Mouse (Mus musculus) T-helper 17 cell (primary cell): ENCODE measurements around the gene Krt33b.

ENCODE experiments used
- in situ Hi-C, 2 experiments: fragments of 300-600 bp; cut with MboI, MseI; formaldehyde crosslinking; loops; 1 replicate in 1 of 2; 2 replicates in 1 of 2; pipeline ENCODE4 v1.15.1; 2025; ENCODE audit warnings: high pct_unique_total_duplicates in 2 of 2

Gene Krt33b

DNA sequence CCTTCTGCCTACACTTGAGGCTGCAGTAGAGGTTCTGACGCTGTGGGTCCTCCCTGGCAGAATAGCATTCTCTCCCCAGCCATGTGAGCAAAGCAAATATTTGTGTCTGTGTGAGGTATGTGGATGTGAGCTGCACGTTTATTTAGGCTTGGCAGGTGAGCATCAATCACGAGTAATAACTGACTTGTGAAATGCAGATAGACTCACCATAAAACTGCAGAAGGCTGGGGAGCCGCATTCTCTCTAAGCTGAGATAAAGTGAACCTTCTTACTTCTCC, 35.3 kb downstream of the Krt33b start:
- in situ Hi-C loops: no loop called here

DNA sequence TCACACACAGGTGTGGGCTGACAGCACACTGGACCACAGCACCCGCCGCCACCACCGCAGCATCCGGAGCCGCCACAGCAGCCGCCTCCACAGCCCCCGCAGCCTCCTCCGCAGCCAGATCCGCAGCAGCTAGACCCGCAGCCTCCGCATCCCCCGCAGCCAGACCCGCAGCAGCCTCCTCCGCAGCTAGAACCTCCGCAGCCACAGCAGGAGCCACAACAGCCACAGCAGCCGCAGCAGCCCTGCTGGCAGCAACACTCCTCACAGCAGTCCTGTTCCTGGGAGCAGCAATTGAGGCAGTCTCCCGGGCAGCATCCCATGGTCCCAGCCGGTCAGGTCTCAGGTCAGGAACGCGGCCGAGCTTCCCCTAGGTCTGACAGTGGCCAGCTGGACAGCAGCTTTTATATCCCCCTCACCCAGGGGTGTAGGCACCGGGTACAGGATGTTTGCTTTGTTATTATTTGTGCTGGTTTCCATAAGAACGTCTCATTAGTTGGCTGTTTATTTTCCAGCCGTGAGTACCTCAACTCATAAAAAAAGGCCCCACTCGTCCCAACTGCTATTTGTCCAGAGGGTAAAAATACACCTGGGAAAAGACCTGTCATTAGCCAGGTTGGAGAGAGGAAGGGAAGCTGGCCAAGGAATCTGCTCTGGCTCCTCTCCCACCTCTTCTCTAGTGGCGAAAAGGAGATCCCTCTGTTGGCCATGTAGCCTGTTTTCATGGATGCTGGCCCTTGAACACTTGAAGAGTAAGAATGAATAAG, 35.9 kb downstream of the Krt33b start, which contains the start of gene Krtap17-1:
Gene Krtap17-1 (minus strand): TSS at position 375 of the 764 bp plus-strand sequence.
- in situ Hi-C loops: no loop called here

DNA sequence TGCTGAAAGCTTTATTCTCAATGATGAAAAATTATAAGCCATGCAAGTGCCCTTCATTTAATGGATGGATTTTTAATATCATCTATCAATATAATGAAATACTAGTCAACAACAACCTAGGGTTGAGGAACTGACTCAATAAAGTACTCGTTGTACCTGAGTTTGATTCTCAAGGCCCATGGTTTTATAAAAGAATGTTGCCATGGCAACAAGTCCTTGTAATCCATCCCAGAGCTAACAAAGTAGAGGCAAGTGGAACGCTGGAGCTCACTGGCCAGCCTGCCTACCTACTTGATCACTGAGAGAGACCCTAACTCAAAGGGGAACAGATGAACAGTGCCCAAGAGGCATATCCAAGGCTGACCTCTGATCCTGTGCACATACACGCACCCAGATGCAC, 39.1 kb downstream of the Krt33b start:
- in situ Hi-C loops: no loop called here

DNA sequence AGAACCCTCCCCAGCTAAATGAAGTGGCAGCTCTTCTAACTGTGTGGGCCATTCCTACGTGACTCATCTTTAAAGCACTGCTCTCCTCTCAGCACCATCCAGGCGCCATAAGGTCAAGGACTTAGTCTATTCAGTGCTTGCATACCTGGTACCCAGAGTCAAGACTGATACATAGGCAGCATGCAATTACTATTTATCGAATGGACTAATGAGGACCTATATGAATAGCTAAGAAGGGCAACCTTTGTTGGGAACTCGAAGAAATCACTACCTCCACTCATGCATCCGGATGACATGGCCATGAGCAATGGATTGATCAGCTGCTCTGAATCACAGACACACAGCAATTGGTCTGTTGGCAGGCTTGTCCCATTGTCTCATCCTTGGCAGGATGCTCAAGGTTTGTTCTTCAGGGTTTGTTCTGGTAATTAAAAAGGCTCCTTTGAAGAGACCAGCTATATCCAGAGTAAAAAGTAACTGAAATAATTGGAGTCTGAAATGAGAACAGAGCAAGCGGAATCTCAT, 39.7 kb downstream of the Krt33b start:
- in situ Hi-C loops: no loop called here

DNA sequence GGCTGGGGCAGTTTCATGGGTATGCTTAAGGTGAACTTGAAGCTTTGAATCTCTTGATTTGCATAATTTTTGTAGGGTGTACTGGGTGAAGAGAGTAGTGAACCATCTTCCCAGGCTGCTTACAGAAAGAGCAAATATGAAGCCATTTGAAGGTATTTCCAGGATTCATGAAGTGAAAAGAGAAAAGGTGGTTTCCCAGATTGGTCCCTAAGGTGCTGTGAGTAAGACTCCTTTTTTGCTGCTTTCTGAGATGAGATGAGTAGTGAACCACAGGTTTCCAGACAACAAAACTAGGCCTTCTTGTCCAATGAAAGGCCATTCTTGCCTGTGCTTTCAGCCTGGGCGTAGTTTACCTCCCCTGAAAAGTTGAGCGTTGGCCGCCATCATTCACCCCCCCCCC, 41.1 kb downstream of the Krt33b start:
- in situ Hi-C loops: no loop called here

DNA sequence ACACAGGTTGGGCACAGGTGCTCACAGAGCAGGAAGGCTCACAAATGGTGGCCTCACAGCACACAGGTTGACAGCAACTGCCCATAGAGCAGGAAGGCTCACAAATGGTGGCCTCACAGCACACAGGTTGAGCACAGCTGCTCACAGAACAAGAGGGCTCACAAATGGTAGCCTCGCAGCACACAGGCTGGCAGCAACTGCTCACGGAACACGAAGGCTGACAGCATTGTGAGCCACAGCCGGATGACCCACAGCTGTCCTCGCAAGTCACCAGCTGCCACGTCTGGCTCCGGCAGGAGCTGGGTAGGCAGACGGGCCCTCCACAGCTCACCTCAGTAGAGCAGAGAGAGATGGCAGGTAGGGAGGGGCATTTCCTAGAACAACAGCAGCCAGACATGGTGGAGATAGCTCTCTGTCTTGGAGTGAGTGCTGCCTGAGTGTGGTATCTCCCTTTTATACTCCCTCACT, 43.5 kb downstream of the Krt33b start, which contains the start of gene Krtap16-1:
Gene Krtap16-1 (minus strand): TSS at position 418 of the 468 bp plus-strand sequence.
- in situ Hi-C loops: no loop called here

DNA sequence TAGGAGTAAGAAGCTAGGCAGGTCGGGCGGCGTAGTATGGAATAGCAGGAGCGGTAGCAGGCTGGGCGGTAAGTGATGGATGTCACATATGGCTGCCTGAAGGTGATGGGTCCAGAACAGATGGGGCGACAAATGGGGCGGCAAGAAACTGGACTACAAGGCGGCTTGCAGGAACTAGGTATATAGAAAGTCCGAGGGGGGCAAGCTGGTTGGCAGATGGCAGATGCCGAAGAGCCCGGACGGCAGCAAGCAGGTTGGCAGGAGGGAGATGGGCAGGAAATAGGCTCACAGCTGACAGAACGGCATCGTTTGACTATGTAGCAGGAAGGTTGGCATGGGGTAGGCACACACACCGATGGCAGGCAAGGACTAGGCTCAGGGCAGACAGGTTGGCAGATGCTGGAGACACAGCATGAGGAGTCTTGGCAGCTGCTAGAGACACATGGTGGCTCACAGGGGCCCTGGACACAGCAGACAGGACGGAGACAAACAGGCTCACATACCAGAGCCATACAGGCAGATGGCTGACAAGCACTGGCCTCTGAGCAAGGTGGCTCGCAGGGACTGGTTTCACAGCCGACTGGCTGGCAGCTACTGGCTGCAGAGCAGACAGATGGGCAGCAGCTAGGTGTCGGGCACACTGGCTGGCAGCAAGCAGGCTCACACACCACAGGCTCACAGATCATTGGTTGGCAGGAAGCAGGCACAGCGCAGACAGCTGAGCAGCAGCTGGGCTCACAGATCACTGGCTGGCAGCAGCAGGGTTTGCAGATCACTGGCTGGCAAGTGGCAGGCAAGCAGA, 44.2 kb downstream of the Krt33b start:
- in situ Hi-C loops: no loop called here

DNA sequence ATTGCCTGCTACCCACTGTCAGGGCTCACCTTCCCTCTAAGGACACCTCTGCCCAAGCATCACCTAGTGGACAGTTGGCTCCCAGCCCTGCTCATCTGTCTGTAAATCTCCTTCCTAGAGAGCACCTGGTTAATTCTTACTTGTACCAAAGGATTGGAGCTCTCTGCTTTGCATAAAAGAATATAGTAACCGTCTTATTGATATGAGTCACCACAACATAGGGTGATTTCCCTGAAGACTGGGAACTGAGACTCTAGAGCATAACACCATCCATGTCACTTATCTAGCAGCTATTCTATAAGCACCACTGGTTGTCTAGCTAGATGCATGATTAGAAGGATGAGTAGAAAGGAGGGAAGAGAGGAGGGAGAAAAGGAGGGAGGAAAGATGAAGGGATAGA, 46.2 kb downstream of the Krt33b start:
- in situ Hi-C loops: no loop called here

DNA sequence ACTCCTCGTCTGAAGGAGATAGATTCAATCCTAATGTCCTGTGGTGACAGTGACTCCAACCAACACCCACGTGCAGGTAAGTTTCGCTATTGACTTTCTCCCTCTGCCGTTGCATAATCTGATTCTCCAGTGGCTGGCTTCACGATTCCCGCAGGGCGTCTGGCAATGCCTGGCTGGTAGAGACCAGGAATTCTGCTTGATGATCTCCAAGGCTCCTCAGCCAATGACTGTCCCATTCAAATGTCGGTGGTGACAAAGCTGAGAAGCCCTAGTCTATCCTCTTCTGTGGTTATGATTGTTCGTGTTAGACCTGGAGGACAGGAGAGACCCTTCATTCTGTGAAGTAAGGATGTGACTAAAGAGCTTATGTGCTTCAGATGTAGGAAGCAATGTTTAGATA, 46.9 kb downstream of the Krt33b start:
- in situ Hi-C loops: no loop called here

DNA sequence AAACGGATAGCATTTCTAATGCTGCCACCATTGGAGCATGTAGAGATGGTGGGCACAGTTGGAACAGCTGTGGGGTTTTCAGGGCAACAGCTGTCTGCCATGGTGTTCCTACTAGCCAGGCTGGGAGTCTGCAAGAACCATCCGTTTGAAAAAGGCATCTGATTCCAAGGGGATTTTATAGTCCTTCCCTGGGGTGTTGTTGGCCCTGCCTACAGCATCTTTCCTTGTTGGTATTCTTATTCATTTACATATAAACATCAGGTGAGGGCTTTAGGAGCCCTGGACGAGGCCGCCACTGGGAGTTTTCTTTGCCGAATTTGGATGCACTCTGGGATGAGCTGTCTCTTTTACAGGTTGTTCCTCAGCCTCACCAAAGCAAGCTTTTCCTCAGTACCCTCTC, 50.7 kb downstream of the Krt33b start, which contains the start of gene Krtap29-1:
Gene Krtap29-1 (minus strand): TSS at position 101 of the 400 bp plus-strand sequence.
- in situ Hi-C loops: no loop called here
